Mouse (Mus musculus): ENCODE measurements around the gene Rab3b. TPM values are rescaled to one million over a fixed set of nuclear protein-coding genes. Genes with fewer than 3 reads are reported as not detected.

Gene Rab3b
- polyA plus RNA-seq, 2 experiments = 1.3 to 2.2 TPM

- Histone ChIP-seq H3K4me3 (ENCODE audit: insufficient read depth in 1 of 2, low read depth in 2 of 2, low read length in 2 of 2) (no peak overlapping the region), H3K27me3 (ENCODE audit: control insufficient read depth, insufficient read depth, low read length) (no peaks in the 10 kb centered on the region), H3K9me3 (ENCODE audit: control insufficient read depth, low read length) (no peaks in the 10 kb centered on the region), H3K9ac (replicated peaks) (no peak overlapping the region), H3K4me1 (replicated peaks; ENCODE audit: control insufficient read depth in 2 of 2, insufficient read depth in 2 of 2, low read length in 1 of 2) (no peaks in the 10 kb centered on the region), H3K27ac (no peak overlapping the region), H3K4me2 (ENCODE audit: low read depth) (no peak overlapping the region), H3K36me3 (replicated peaks; ENCODE audit: control insufficient read depth, insufficient read depth, low read depth) (no peaks in the 10 kb centered on the region)
- TF ChIP-seq CTCF (IDR thresholded peaks at IDR 0.05; ENCODE audit: low read depth) = no peak
- TF ChIP-seq EP300 (IDR thresholded peaks at IDR 0.05; ENCODE audit: low read depth) = no peak
- DNase-seq (ENCODE audit: low read depth in 3 of 3, low spot score in 3 of 3) (no peak), ATAC-seq (ENCODE audit: insufficient read depth) (no peak)
- WGBS (ENCODE audit: insufficient replicate concordance) = 51% methylated on average over 6 of the region's 6 CpGs
These were observed 25.2 kb downstream of the Rab3b start for GRCm38 (mm10) chr4:108904076-108904475.

GRCm38 (mm10) chr4:108904790-108905189 lies 25.9 kb downstream of the Rab3b start:
- H3K27ac ChIP-seq = no peak overlapping the region
- WGBS (ENCODE audit: insufficient replicate concordance) = 72% methylated on average over 10 of the region's 10 CpGs
- H3K27me3 ChIP-seq (ENCODE audit: control insufficient read depth, insufficient read depth, low read length) = no peaks in the 10 kb centered on the region
- DNase-seq (ENCODE audit: low read depth in 3 of 3, low spot score in 3 of 3) (no peak), ATAC-seq (ENCODE audit: insufficient read depth) (no peak)
- TF ChIP-seq EP300 (IDR thresholded peaks at IDR 0.05; ENCODE audit: low read depth) = no peak
- TF ChIP-seq CTCF (IDR thresholded peaks at IDR 0.05; ENCODE audit: low read depth) = no peak
- no peak overlapping the region for H3K4me2 ChIP-seq (ENCODE audit: low read depth)
- H3K4me1 ChIP-seq (replicated peaks; ENCODE audit: control insufficient read depth in 2 of 2, insufficient read depth in 2 of 2, low read length in 1 of 2) = no peaks in the 10 kb centered on the region
- no peak overlapping the region for H3K9ac ChIP-seq (replicated peaks)
- no peak overlapping the region for H3K4me3 ChIP-seq (ENCODE audit: insufficient read depth in 1 of 2, low read depth in 2 of 2, low read length in 2 of 2)
- no peaks in the 10 kb centered on the region for H3K36me3 ChIP-seq (replicated peaks; ENCODE audit: control insufficient read depth, insufficient read depth, low read depth)
- H3K9me3 ChIP-seq (ENCODE audit: control insufficient read depth, low read length) = no peaks in the 10 kb centered on the region

GRCm38 (mm10) chr4:108905859-108906258 lies 27.0 kb downstream of the Rab3b start:
- Histone ChIP-seq H3K36me3 (replicated peaks; ENCODE audit: control insufficient read depth, insufficient read depth, low read depth) (no peaks in the 10 kb centered on the region), H3K4me3 (ENCODE audit: insufficient read depth in 1 of 2, low read depth in 2 of 2, low read length in 2 of 2) (no peak overlapping the region), H3K9ac (replicated peaks) (no peak overlapping the region), H3K4me1 (replicated peaks; ENCODE audit: control insufficient read depth in 2 of 2, insufficient read depth in 2 of 2, low read length in 1 of 2) (no peaks in the 10 kb centered on the region), H3K27me3 (ENCODE audit: control insufficient read depth, insufficient read depth, low read length) (no peaks in the 10 kb centered on the region), H3K9me3 (ENCODE audit: control insufficient read depth, low read length) (no peaks in the 10 kb centered on the region), H3K4me2 (ENCODE audit: low read depth) (no peak overlapping the region), H3K27ac (no peak overlapping the region)
- no peak for TF ChIP-seq CTCF (IDR thresholded peaks at IDR 0.05; ENCODE audit: low read depth)
- no peak for TF ChIP-seq EP300 (IDR thresholded peaks at IDR 0.05; ENCODE audit: low read depth)
- DNase-seq (ENCODE audit: low read depth in 3 of 3, low spot score in 3 of 3) (no peak), ATAC-seq (ENCODE audit: insufficient read depth) (no peak)
- WGBS (ENCODE audit: insufficient replicate concordance) = 30% methylated on average over 6 of the region's 6 CpGs

DNA sequence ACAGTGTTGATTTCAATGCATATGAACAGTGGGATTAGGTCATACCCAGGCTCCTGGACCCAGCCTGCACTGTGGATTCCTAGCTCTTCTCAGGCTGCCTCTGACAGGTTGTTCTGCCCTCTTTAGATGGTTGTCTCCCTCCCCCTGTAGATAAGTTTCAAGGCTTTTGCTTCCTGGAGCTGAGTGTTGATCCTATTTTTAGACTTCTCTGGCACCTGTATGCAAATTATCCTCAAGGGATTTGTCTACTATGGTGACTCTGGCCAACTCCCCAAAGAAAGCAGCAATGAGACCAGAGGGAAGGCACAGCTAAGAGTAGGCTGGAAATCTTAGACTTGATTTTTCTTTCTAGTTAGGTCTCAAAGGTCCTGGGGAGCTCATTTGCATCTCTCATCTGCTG lies 28.6 kb downstream of the Rab3b start:
- H3K4me3 ChIP-seq (ENCODE audit: insufficient read depth in 1 of 2, low read depth in 2 of 2, low read length in 2 of 2) = no peak overlapping the region
- H3K27me3 ChIP-seq (ENCODE audit: control insufficient read depth, insufficient read depth, low read length) = no peaks in the 10 kb centered on the region
- TF ChIP-seq EP300 (IDR thresholded peaks at IDR 0.05; ENCODE audit: low read depth) (no peak), CTCF (IDR thresholded peaks at IDR 0.05; ENCODE audit: low read depth) (no peak)
- no peaks in the 10 kb centered on the region for H3K4me1 ChIP-seq (replicated peaks; ENCODE audit: control insufficient read depth in 2 of 2, insufficient read depth in 2 of 2, low read length in 1 of 2)
- no peaks in the 10 kb centered on the region for H3K9me3 ChIP-seq (ENCODE audit: control insufficient read depth, low read length)
- ATAC-seq (ENCODE audit: insufficient read depth) (no peak), DNase-seq (ENCODE audit: low read depth in 3 of 3, low spot score in 3 of 3) (no peak)
- no peak overlapping the region for H3K9ac ChIP-seq (replicated peaks)
- no peaks in the 10 kb centered on the region for H3K36me3 ChIP-seq (replicated peaks; ENCODE audit: control insufficient read depth, insufficient read depth, low read depth)
- no peak overlapping the region for H3K27ac ChIP-seq
- H3K4me2 ChIP-seq (ENCODE audit: low read depth) = no peak overlapping the region

- ATAC-seq (ENCODE audit: insufficient read depth) (no peak), DNase-seq (ENCODE audit: low read depth in 3 of 3, low spot score in 3 of 3) (no peak)
- Histone ChIP-seq H3K4me2 (ENCODE audit: low read depth) (no peak overlapping the region), H3K36me3 (replicated peaks; ENCODE audit: control insufficient read depth, insufficient read depth, low read depth) (no peaks in the 10 kb centered on the region), H3K4me3 (ENCODE audit: insufficient read depth in 1 of 2, low read depth in 2 of 2, low read length in 2 of 2) (no peak overlapping the region), H3K9me3 (ENCODE audit: control insufficient read depth, low read length) (no peaks in the 10 kb centered on the region), H3K27me3 (ENCODE audit: control insufficient read depth, insufficient read depth, low read length) (no peaks in the 10 kb centered on the region), H3K27ac (no peak overlapping the region), H3K4me1 (replicated peaks; ENCODE audit: control insufficient read depth in 2 of 2, insufficient read depth in 2 of 2, low read length in 1 of 2) (no peaks in the 10 kb centered on the region), H3K9ac (replicated peaks) (no peak overlapping the region)
- TF ChIP-seq EP300 (IDR thresholded peaks at IDR 0.05; ENCODE audit: low read depth) (no peak), CTCF (IDR thresholded peaks at IDR 0.05; ENCODE audit: low read depth) (no peak)
- WGBS (ENCODE audit: insufficient replicate concordance) = 36% methylated on average over 8 of the region's 8 CpGs
These were observed 31.1 kb downstream of the Rab3b start for GRCm38 (mm10) chr4:108909872-108910425.

Data from liver, embryonic 14.5 days (tissue).